Mouse (Mus musculus) left cerebral cortex, postnatal 25 days (tissue): ENCODE data around the gene Tas2r138. TPM values are rescaled to one million over a fixed set of nuclear protein-coding genes. Genes with fewer than 3 reads are reported as not detected.

Experiments used
- DNase-seq, 2 experiments: peaks; one replicate each; pipeline ENCODE4 v3.0.0; 2022; ENCODE audit warnings: low spot score in 2 of 2, mixed read lengths in 1 of 2
- intact Hi-C: fragments of 180-260 bp; cut with DNase I; formaldehyde crosslinking; loops from one replicate; pipeline ENCODE4 v1.15.1; 2025
- total RNA-seq, 2 experiments: library from RNA; stranded (reverse); gene quantifications; 2 replicates each; pipeline ENCODE4 v1.2.3; 2021

Gene Tas2r138
- total RNA-seq, 2 experiments from 2014 or later = not detected

DNA sequence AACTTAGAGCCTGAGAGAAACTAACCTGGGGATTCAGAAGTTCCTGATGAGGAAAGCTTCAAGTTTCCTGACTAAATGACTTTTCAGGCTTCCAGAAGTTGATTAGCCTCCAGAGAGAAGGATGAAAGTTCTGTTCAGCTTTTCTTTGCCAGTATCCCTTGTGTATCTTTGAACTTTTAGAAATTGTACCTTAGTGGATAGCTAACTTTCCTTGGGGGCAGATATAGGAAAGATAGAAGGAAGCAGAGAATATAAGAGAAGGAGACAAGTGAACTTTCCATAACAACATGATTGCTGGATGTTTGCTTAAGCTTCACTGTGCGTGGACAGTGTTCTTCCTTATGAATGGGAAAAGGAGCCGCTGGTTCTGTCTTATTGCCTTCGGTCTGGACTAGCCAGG lies 43.9 kb downstream of the Tas2r138 start, which contains the start of gene Olfr460:
Gene Olfr460, plus strand, starts transcription at position 301 of the 400 bp plus-strand sequence.
- intact Hi-C loops = no loop called here
- no peak for DNase-seq

Other genes starting within 250 kb of the Tas2r138 start
- gene E330009J07Rik, start 177.2 kb downstream of the Tas2r138 start, total RNA-seq = 10 to 100 TPM; 57.4 to 58.1 TPM
- not detected for gene Wee2, start 174.2 kb downstream of the Tas2r138 start, total RNA-seq
- gene Ssbp1, start 142.0 kb downstream of the Tas2r138 start, total RNA-seq = 10 to 100 TPM; 31.0 to 33.4 TPM
- under 1 TPM in 1 of 2 experiments, not detected in 1; 0.34 TPM for gene Tas2r137, start 122.1 kb downstream of the Tas2r138 start, total RNA-seq
- under 1 TPM in 1 of 2 experiments, not detected in 1; 0.37 TPM for gene Tas2r108, start 119.8 kb downstream of the Tas2r138 start, total RNA-seq
- not detected for gene Prss37, start 93.8 kb downstream of the Tas2r138 start, total RNA-seq
- not detected for gene Olfr461, start 58.3 kb downstream of the Tas2r138 start, total RNA-seq
- gene Olfr460, start 43.8 kb downstream of the Tas2r138 start, total RNA-seq = not detected
- under 1 TPM; 0.76 to 0.89 TPM for gene Clec5a, start 27.5 kb downstream of the Tas2r138 start, total RNA-seq
- not detected for gene Mgam, start 15.5 kb upstream of the Tas2r138 start, total RNA-seq